Mouse (Mus musculus) Muller cell, postnatal 12 days (primary cell): ENCODE results near the gene Stk24.
A peak's percentile ranks its signal among the peaks of the same experiment; 100 is the strongest.

Experiments used
- DNase-seq: peaks from one replicate; pipeline ENCODE4 v3.0.0-alpha.2; 2015; ENCODE audit errors: inconsistent ontology term

Gene Stk24

GRCm38 (mm10) chr14:121314934-121315333, 64.9 kb downstream of the Stk24 start:
- DNase-seq, result no peak

GRCm38 (mm10) chr14:121313283-121313682, 66.5 kb downstream of the Stk24 start:
- no peak for DNase-seq

- DNase-seq, result no peak
Measured at GRCm38 (mm10) chr14:121311083-121311482, 68.7 kb downstream of the Stk24 start.

- DNase-seq, result no peak
Measured at GRCm38 (mm10) chr14:121310325-121311080, 69.3 kb downstream of the Stk24 start.

- DNase-seq, result no peak
Measured at GRCm38 (mm10) chr14:121309909-121310308, 69.9 kb downstream of the Stk24 start.

GRCm38 (mm10) chr14:121305316-121306064, 74.3 kb downstream of the Stk24 start:
- no peak for DNase-seq

- DNase-seq, result no peak
Measured at GRCm38 (mm10) chr14:121304523-121304922, 75.3 kb downstream of the Stk24 start.

GRCm38 (mm10) chr14:121299093-121299492, 80.7 kb downstream of the Stk24 start:
- no peak for DNase-seq

- DNase-seq, result no peak
Measured at GRCm38 (mm10) chr14:121298537-121298936, 81.3 kb downstream of the Stk24 start.

GRCm38 (mm10) chr14:121297103-121297502, 82.7 kb downstream of the Stk24 start:
- no peak for DNase-seq

- no peak for DNase-seq
Measured at GRCm38 (mm10) chr14:121294484-121294883, 85.3 kb downstream of the Stk24 start.

- DNase-seq, result no peak
Measured at GRCm38 (mm10) chr14:121292391-121292790, 87.4 kb downstream of the Stk24 start.

GRCm38 (mm10) chr14:121291881-121292280, 87.9 kb downstream of the Stk24 start:
- peak; percentile 80 for DNase-seq

GRCm38 (mm10) chr14:121285379-121286120, 94.3 kb downstream of the Stk24 start:
- no peak for DNase-seq

GRCm38 (mm10) chr14:121281336-121281710, 98.5 kb downstream of the Stk24 start:
- no peak for DNase-seq

- DNase-seq, result no peak
Measured at GRCm38 (mm10) chr14:121280601-121281335, 99.0 kb downstream of the Stk24 start.

GRCm38 (mm10) chr14:121279106-121279505, 100.7 kb downstream of the Stk24 start:
- peak; percentile 62 for DNase-seq

- no peak for DNase-seq
Measured at GRCm38 (mm10) chr14:121276016-121276415, 103.8 kb downstream of the Stk24 start.

- DNase-seq, result no peak
Measured at GRCm38 (mm10) chr14:121274985-121275384, 104.8 kb downstream of the Stk24 start.

GRCm38 (mm10) chr14:121270490-121270889, 109.3 kb downstream of the Stk24 start:
- no peak for DNase-seq

GRCm38 (mm10) chr14:121267801-121268200, 112.0 kb downstream of the Stk24 start:
- DNase-seq, result no peak

- DNase-seq, result no peak
Measured at GRCm38 (mm10) chr14:121264453-121264852, 115.4 kb downstream of the Stk24 start.
